In genomic region chrX:50948633-50949032, GRCm38 (mm10) we compare ENCODE assay signal across 12 mouse cellular contexts. TPM values are rescaled to one million over a fixed set of nuclear protein-coding genes. Genes with fewer than 3 reads are reported as not detected.
DNase-seq lines count a peak whose midpoint lies in the region; ATAC-seq and TF ChIP-seq lines count a peak whose summit lies in the region.
"Had no signal": no experiment of that assay in that cellular context is flagged by ENCODE, and none has a peak within 500 bp of the region (broad histone marks: within the 10 kb centered on the region; RNA-seq: fewer than 3 reads in every experiment).

No protein-coding gene starts in this region.

- H3K27me3 ChIP-seq in kidney, postnatal 0 days (ENCODE audit: insufficient read depth, low read length), result no peaks in the 10 kb centered on the region
- peaks cover 9% of the 10 kb centered on the region; the same call in 1 of the 2 replicates for H3K27me3 ChIP-seq in kidney, embryonic 15.5 days
- H3K27me3 ChIP-seq in liver, embryonic 11.5 days (replicated peaks; ENCODE audit: control insufficient read depth, insufficient read depth, low read length), result no peaks in the 10 kb centered on the region
- H3K27me3 ChIP-seq: embryonic facial prominence, embryonic 15.5 days; hindbrain, embryonic 15.5 days; limb, embryonic 12.5 days had no signal

- H3K9ac ChIP-seq in kidney, postnatal 0 days (ENCODE audit: low read depth, low read length), result no peak overlapping the region
- H3K9ac ChIP-seq in kidney, embryonic 15.5 days, result no peak overlapping the region
- H3K9ac ChIP-seq in liver, embryonic 11.5 days (ENCODE audit: low read depth, low read length), result no peak overlapping the region
- H3K9ac ChIP-seq: embryonic facial prominence, embryonic 15.5 days; hindbrain, embryonic 15.5 days; limb, embryonic 12.5 days had no signal

- H3K36me3 ChIP-seq in kidney, postnatal 0 days (ENCODE audit: insufficient read depth, low read length), result no peaks in the 10 kb centered on the region
- no peaks in the 10 kb centered on the region for H3K36me3 ChIP-seq in kidney, embryonic 15.5 days
- no peaks in the 10 kb centered on the region for H3K36me3 ChIP-seq in liver, embryonic 11.5 days (ENCODE audit: control insufficient read depth, insufficient read depth, low read length)
- H3K36me3 ChIP-seq: embryonic facial prominence, embryonic 15.5 days; hindbrain, embryonic 15.5 days; limb, embryonic 12.5 days had no signal

- no peak for TF ChIP-seq POLR2A in lung, adult 2 months (IDR thresholded peaks at IDR 0.05; ENCODE audit: borderline replicate concordance, extremely low read depth, low read depth, low read length)

- WGBS in kidney, postnatal 0 days, result 38% methylated on average over 2 of the region's 2 CpGs
- 32% methylated on average over 2 of the region's 2 CpGs for WGBS in kidney, embryonic 15.5 days
- 26% methylated on average over 2 of the region's 2 CpGs for WGBS in lung, adult 2 months
- 59% methylated on average over 2 of the region's 2 CpGs for WGBS in liver, embryonic 11.5 days

- ATAC-seq in kidney, postnatal 0 days (replicated peaks; ENCODE audit: low FRiP score, low read depth), result no peak
- no peak for ATAC-seq in kidney, embryonic 15.5 days (replicated peaks; ENCODE audit: low FRiP score)
- no peak for ATAC-seq in liver, embryonic 11.5 days (replicated peaks; ENCODE audit: low FRiP score)

- H3K4me3 ChIP-seq in kidney, postnatal 0 days (replicated peaks; ENCODE audit: low read depth, low read length), result no peak overlapping the region
- no peak overlapping the region for H3K4me3 ChIP-seq in kidney, embryonic 15.5 days (replicated peaks)
- no peak overlapping the region for H3K4me3 ChIP-seq in lung, adult 2 months (replicated peaks; ENCODE audit: extremely low read depth, low read depth, low read length)
- H3K4me3 ChIP-seq in liver, embryonic 11.5 days (ENCODE audit: low read depth, low read length), result no peak overlapping the region
- H3K4me3 ChIP-seq: embryonic facial prominence, embryonic 15.5 days; hindbrain, embryonic 15.5 days; limb, embryonic 12.5 days had no signal

- H3K27ac ChIP-seq in kidney, postnatal 0 days, result no peak overlapping the region
- H3K27ac ChIP-seq in kidney, embryonic 15.5 days, result no peak overlapping the region
- no peak overlapping the region for H3K27ac ChIP-seq in liver, embryonic 11.5 days (ENCODE audit: low read depth, low read length)
- H3K27ac ChIP-seq: embryonic facial prominence, embryonic 15.5 days; hindbrain, embryonic 15.5 days; limb, embryonic 12.5 days had no signal

- no peak for TF ChIP-seq CTCF in kidney, postnatal 0 days (IDR thresholded peaks at IDR 0.05; ENCODE audit: low read depth)
- TF ChIP-seq CTCF in lung, adult 2 months (IDR thresholded peaks at IDR 0.05; ENCODE audit: insufficient read depth, low read length), result no peak

- H3K4me2 ChIP-seq in kidney, postnatal 0 days (ENCODE audit: low read length), result no peak overlapping the region
- H3K4me2 ChIP-seq in kidney, embryonic 15.5 days, result no peak overlapping the region
- no peak overlapping the region for H3K4me2 ChIP-seq in liver, embryonic 11.5 days
- H3K4me2 ChIP-seq: embryonic facial prominence, embryonic 15.5 days; hindbrain, embryonic 15.5 days; limb, embryonic 12.5 days had no signal

- no peaks in the 10 kb centered on the region for H3K4me1 ChIP-seq in kidney, postnatal 0 days (replicated peaks; ENCODE audit: insufficient read depth, low read length)
- no peaks in the 10 kb centered on the region for H3K4me1 ChIP-seq in kidney, embryonic 15.5 days
- no peaks in the 10 kb centered on the region for H3K4me1 ChIP-seq in lung, adult 2 months (ENCODE audit: control insufficient read depth, insufficient read depth, low read length)
- H3K4me1 ChIP-seq in liver, embryonic 11.5 days (replicated peaks; ENCODE audit: control insufficient read depth, insufficient read depth, low read length), result no peaks in the 10 kb centered on the region
- H3K4me1 ChIP-seq: embryonic facial prominence, embryonic 15.5 days; hindbrain, embryonic 15.5 days; limb, embryonic 12.5 days had no signal

- H3K9me3 ChIP-seq in kidney, postnatal 0 days (replicated peaks; ENCODE audit: low read length), result no peaks in the 10 kb centered on the region
- H3K9me3 ChIP-seq in kidney, embryonic 15.5 days (replicated peaks), result no peaks in the 10 kb centered on the region
- H3K9me3 ChIP-seq in liver, embryonic 11.5 days (ENCODE audit: control insufficient read depth, low read length), result no peaks in the 10 kb centered on the region
- H3K9me3 ChIP-seq: embryonic facial prominence, embryonic 15.5 days; hindbrain, embryonic 15.5 days; limb, embryonic 12.5 days had no signal

- DNase-seq in kidney, postnatal 0 days (ENCODE audit: low spot score), result peak; percentile 15
- peak; percentile 76 for DNase-seq in adipocyte (ENCODE audit: low spot score)
- peak; percentile 59 for DNase-seq in gastrocnemius, postnatal 25 days
- DNase-seq in lung, adult 2 months, result peak; percentile 14
- no peak for DNase-seq in thymus, postnatal 25 days
- DNase-seq in frontal cortex, adult 2 months (ENCODE audit: extremely low spot score in 1 of 2, low spot score in 1 of 2), result no peak
- DNase-seq in liver, embryonic 11.5 days (ENCODE audit: low spot score), result no peak

RNA-seq across cellular contexts. Expression of gene Frmd7, which starts 6.1 kb away (rescaled TPM):
- polyA plus RNA-seq in kidney, postnatal 0 days (2015; fragmentation: Nextera tagmentation; extraction: Ambion mirVana), result not detected in 2 replicates
- 0.09 TPM in 1 of 2 replicates, not detected in the other for polyA plus RNA-seq in kidney, embryonic 15.5 days (2015; fragmentation: Nextera tagmentation; extraction: Ambion mirVana)
- total RNA-seq in gastrocnemius, postnatal 25 days (2021), result under 1 TPM; 0.32 to 0.41 TPM
- 0.12 TPM in 1 of 2 replicates, not detected in the other for polyA plus RNA-seq in lung, adult 2 months (2012; rRNA removed)
- polyA plus RNA-seq in frontal cortex, adult 2 months (2012; rRNA removed), result 74.5 and 77.1 TPM in 2 replicates
- 0.57 and 0.99 TPM in 2 replicates for polyA plus RNA-seq in liver, embryonic 11.5 days (2014; fragmentation: Nextera tagmentation; extraction: Ambion mirVana)
- polyA plus RNA-seq: spleen, adult 2 months had no signal

Comparison
In these comparisons a context has a peak if more than half of its experiments do, and no peak if none do; other contexts are left out.
1. DNase-seq: peak in kidney, postnatal 0 days (single experiment), adipocyte (single experiment), gastrocnemius, postnatal 25 days (single experiment) and lung, adult 2 months (single experiment); none in thymus, postnatal 25 days (single experiment), frontal cortex, adult 2 months (0 of 2) and liver, embryonic 11.5 days (single experiment).
2. RNA of gene Frmd7, which starts 6.1 kb away (polyA plus RNA-seq): 74.5 to 77.1 TPM in frontal cortex, adult 2 months; 0.57 to 0.99 TPM in liver, embryonic 11.5 days, 0.12 TPM in lung, adult 2 months, 0.09 TPM in kidney, embryonic 15.5 days and not detected in kidney, postnatal 0 days; every median in the first group is over 10 times any median in the second.